Mouse (Mus musculus): ENCODE measurements around the gene Dll1.

The Dll1 gene

DNA sequence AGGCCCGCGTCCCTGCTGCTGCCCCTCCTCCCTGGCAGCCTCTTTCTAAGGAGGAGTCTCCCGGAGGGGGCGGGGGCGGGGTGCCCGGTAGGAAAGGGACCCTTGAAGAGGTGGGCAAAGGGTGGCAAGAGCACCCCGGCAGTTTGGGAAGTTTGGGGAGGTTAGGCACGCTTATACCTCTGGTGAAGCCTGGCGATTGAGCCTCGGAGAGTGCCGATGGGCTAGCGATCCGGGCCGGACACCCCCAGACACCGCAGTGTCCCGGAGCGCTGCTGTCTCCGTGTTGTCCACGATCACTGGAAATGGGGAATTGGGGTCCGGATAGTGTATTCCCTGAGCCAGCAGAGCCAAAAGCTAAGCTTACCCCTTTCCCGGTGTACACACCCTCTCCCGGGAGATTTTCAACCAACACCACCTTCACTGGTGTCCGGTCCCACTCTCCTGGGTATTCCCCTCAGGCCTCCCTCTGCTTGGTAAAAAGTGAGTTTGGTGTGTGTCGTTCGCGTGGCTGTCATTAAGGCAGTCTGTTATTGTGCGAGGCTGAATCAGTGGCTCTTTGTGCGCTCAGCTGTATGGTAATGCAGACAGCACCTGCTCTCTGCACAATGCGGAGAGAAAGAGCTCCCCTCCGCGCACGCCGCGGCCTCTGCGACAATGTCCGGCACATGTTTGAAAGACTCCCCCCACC is at the start of gene Dll1:
Gene Dll1 (minus strand): TSS at position 379 of the 688 bp plus-strand sequence.
- DNase-seq (ENCODE audit: extremely low read depth, low read depth): no peak

GRCm38 (mm10) chr17:15425931-15426330 is 49.3 kb upstream of the Dll1 start:
- DNase-seq (ENCODE audit: extremely low read depth, low read depth): no peak

- no peak for DNase-seq (ENCODE audit: extremely low read depth, low read depth)
Measured at GRCm38 (mm10) chr17:15423080-15423765, 46.6 kb upstream of the Dll1 start.

DNA sequence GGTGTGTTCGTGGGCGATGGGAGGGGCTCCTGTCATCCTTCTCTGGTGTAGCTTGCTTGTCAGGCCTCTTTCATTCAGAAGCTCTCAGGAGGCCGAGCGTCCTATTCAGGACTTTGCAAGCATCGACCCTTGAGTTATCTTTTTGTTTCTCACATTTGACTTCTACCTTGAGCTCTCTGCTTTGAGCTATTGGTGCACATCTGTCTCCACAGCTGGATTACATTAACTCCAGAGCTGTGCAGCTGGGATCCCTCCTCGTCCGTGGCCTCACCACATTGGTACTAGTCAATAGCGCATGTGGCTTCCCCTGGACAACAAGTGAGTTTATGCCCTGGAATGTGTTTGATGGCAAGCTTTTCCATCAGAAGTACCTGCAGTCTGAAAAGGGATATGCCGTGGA is 46.0 kb upstream of the Dll1 start:
- DNase-seq (ENCODE audit: extremely low read depth, low read depth): no peak

GRCm38 (mm10) chr17:15421446-15421845 is 44.8 kb upstream of the Dll1 start:
- no peak for DNase-seq (ENCODE audit: extremely low read depth, low read depth)

GRCm38 (mm10) chr17:15420021-15420603 is 43.4 kb upstream of the Dll1 start:
- no peak for DNase-seq (ENCODE audit: extremely low read depth, low read depth)

GRCm38 (mm10) chr17:15419534-15419933 is 42.9 kb upstream of the Dll1 start:
- DNase-seq (ENCODE audit: extremely low read depth, low read depth): no peak

GRCm38 (mm10) chr17:15416596-15417215 is 40.0 kb upstream of the Dll1 start:
- no peak for DNase-seq (ENCODE audit: extremely low read depth, low read depth)

GRCm38 (mm10) chr17:15410861-15411260 is 34.2 kb upstream of the Dll1 start:
- no peak for DNase-seq (ENCODE audit: extremely low read depth, low read depth)

- DNase-seq (ENCODE audit: extremely low read depth, low read depth): no peak
Measured at GRCm38 (mm10) chr17:15409261-15409660, 32.6 kb upstream of the Dll1 start.

GRCm38 (mm10) chr17:15406576-15406975 is 29.9 kb upstream of the Dll1 start:
- no peak for DNase-seq (ENCODE audit: extremely low read depth, low read depth)

DNA sequence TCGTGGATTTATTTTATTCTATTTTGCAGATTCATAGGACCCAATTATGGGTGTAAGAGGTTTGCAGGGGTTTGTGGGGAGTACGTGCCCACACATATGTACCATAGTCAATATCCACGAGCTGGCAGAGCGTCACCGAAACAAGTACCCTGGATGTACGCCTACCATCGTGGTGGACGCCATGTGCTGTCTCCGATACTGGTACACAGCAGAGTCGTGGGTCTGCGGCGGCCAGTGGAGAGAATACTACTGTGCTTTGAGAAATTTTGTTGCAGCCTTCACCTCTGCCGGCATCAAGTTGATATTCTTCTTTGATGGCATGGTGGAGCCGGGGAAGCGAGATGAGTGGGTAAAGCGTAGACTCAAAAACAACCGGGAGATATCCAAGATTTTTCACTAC is 25.0 kb upstream of the Dll1 start:
- no peak for DNase-seq (ENCODE audit: extremely low read depth, low read depth)

DNA sequence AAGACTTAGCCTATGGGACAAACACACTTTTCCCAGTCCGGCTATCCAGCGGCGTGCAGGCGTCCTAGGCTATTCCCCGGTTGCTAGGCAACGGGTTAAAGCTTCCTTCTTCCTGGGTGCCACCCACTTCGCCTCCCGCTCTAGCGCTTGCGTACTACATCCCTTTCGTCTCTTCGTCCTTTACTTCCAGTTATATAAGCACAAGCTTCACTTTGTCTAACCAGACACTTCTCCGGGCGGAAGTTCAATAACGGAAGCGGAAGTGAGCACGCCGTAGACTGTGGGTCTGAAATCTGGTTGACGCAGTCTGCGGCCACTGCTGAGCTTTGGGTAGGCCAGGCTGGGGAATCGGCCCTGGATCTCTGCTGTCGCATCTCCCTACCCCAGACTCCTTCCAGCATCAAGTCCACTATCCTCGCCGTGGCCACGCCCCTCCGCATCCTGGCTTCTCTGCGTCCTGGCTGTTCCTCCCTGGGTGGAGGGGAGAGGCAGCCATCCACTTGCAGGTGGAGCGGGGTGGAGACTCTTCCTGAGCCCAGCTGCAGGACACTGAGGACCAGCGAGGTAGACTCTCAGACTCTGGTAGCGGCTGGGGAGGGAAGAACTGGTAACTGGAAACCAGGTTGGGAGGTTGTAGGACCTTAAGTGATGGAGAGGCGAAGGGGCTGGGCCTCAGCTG is 19.5 kb upstream of the Dll1 start, which contains the start of gene Fam120b:
Gene Fam120b (plus strand): TSS at position 206 of the 679 bp plus-strand sequence.
- DNase-seq (ENCODE audit: extremely low read depth, low read depth): peak; percentile 98

DNA sequence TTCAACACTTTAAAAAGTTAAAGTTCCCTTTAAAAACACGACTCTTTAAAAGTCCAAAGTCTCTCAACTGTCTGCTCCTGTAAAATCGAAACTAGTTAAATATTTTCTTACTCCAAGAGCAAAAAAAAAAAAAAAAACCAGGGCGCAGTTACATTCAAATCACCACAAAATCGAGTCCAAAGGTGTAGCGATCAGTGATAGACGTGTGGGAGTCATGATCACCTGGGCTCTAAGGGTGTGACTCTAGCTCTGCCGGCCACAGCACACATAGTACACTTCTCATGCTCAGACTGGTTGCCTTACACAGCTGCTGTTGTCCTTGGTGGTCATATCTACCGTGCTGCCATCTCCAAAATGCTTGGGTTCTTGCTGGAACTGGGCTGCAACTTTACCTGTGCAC is 12.7 kb upstream of the Dll1 start:
- DNase-seq (ENCODE audit: extremely low read depth, low read depth): no peak

- no peak for DNase-seq (ENCODE audit: extremely low read depth, low read depth)
Measured at GRCm38 (mm10) chr17:15388892-15389291, 12.2 kb upstream of the Dll1 start.

GRCm38 (mm10) chr17:15383360-15383759 is 6.7 kb upstream of the Dll1 start:
- no peak for DNase-seq (ENCODE audit: extremely low read depth, low read depth)

- no peak for DNase-seq (ENCODE audit: extremely low read depth, low read depth)
Measured at GRCm38 (mm10) chr17:15381869-15382660, 5.4 kb upstream of the Dll1 start.

DNA sequence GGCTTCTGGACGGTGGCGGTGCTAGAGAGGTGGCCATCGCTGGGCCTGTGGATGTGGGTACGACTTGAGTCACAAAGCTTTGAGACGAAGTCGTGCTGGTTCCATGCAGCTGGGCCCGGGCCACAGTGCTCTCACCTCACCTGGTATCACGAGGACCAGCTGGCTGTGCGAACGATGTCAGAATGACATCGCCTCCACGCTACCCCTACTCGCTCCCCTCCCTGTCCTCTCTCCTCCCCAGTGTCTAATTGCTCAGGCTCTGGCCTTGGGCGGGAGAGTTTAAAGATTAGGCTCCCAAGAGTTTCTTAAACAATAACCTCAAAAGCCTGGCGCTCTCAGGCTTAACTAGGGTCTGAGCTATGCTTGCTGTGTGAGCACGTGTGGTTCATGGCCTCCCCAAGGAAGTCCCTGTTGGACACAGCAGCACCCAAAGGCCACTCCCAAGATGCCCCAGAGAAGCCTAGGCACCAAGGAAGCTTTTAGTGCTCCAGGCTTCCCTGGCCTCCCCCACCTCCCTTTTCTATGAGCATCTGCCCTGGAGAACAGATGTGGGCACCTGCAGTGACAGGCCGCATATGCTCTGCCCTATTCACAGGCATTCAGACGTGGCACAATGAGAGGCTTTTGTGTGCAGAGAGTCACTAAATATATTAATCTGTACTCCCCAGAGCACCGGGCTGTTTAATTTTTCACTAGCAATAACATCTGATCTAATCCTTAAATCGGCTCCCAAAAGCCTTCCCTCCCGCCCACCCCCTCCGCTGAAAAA is 4.6 kb upstream of the Dll1 start:
- DNase-seq (ENCODE audit: extremely low read depth, low read depth): no peak

DNA sequence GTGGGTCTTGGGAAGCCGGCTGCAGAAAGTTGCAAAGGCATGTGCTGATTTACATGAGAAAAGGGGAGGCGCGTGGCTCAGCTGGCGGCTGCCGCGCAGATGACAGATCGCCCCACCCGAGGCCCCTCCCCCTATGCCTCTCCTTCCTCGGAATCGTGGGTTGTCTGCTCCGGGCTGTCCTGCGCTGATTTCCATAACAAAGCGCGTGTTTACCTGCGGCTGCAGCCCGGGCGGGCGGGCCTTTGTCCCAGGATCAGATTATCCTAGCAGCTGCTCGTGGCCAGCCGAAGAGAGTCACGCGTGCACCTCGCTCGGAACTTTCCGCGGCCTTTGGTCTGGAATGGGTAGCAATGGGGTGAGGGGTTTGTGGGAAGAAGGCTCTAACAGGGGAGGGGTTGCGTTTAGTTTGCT is 4.0 kb upstream of the Dll1 start:
- DNase-seq (ENCODE audit: extremely low read depth, low read depth): no peak
